Mouse (Mus musculus) liver, embryonic 13.5 days (tissue): ENCODE results near the gene Ces1e. TPM values are rescaled to one million over a fixed set of nuclear protein-coding genes. Genes with fewer than 3 reads are reported as not detected.

Experiments used
- ATAC-seq: fragments of 200-750 bp; cut with Nextera tagmentation; 2 replicates; pipeline ENCODE4 v1.8.0; 2017; ENCODE audit warnings: low read depth, mild to moderate bottlenecking, moderate number of reproducible peaks, moderate library complexity
- DNase-seq: peaks from one replicate; pipeline ENCODE4 v3.0.0; 2022
- H3K27ac ChIP-seq: fragments of 300-500 bp; sonication (generic); 2 replicates; pipeline ENCODE4 v1.5.1; 2015; ENCODE audit warnings: moderate library complexity, mild to moderate bottlenecking, inconsistent platforms
- H3K27me3 ChIP-seq: fragments of 300-500 bp; sonication (generic); 2 replicates; pipeline ENCODE4 v1.6.1; 2015; ENCODE audit warnings: mild to moderate bottlenecking, inconsistent platforms
- H3K36me3 ChIP-seq: fragments of 300-500 bp; sonication (generic); 2 replicates; pipeline ENCODE4 v1.6.1; 2015; ENCODE audit warnings: mild to moderate bottlenecking, inconsistent platforms
- H3K4me1 ChIP-seq: fragments of 300-500 bp; sonication (generic); replicated peaks from 2 replicates; pipeline ENCODE4 v1.6.1; 2015; ENCODE audit warnings: inconsistent platforms
- H3K4me2 ChIP-seq: fragments of 300-500 bp; sonication (generic); 2 replicates; pipeline ENCODE4 v1.6.1; 2015; ENCODE audit warnings: inconsistent platforms, mild to moderate bottlenecking, moderate library complexity
- H3K4me3 ChIP-seq: fragments of 300-500 bp; sonication (generic); replicated peaks from 2 replicates; pipeline ENCODE4 v1.5.1; 2015; ENCODE audit warnings: mild to moderate bottlenecking, inconsistent platforms
- H3K9ac ChIP-seq: fragments of 300-500 bp; sonication (generic); 2 replicates; pipeline ENCODE4 v1.6.1; 2015; ENCODE audit warnings: mild to moderate bottlenecking, inconsistent platforms
- H3K9me3 ChIP-seq: fragments of 300-500 bp; sonication (generic); replicated peaks from 2 replicates; pipeline ENCODE4 v1.6.1; 2016; ENCODE audit warnings: inconsistent platforms
- whole genome bisulfite sequencing: fragments of 180-500 bp; shearing (Covaris S2); methylation state at CpG from one replicate; pipeline ENCODE4 v1.1.7; 2015; ENCODE audit not compliant: insufficient replicate concordance; 5-methylcytosine and 5-hydroxymethylcytosine counted together
- polyA plus RNA-seq: library from polyadenylated mRNA; unstranded; fragments of >200 nt; fragmentation: Nextera tagmentation; extraction: Ambion mirVana; gene quantifications from 2 replicates; pipeline ENCODE4 v1.2.1, GENCODE M21; 2015

Ces1e gene
- polyA plus RNA-seq: 0.57 and 0.69 TPM in 2 replicates

- Histone ChIP-seq H3K9me3 (0 out of 2 replicates have a peak, but pooled peaks cover 2% of the 10 kb centered on the region), H3K27ac (no peak within 1 kb of the TSS), H3K4me3 (no peak within 1 kb of the TSS), H3K9ac (no peak within 1 kb of the TSS), H3K36me3 (no peaks in the 10 kb centered on the region), H3K27me3 (0 out of 2 replicates have a peak, but pooled peaks cover 3% of the 10 kb centered on the region), H3K4me2 (no peak within 1 kb of the TSS), H3K4me1 (no peaks in the 10 kb centered on the region)
- ATAC-seq (no peak), DNase-seq (no peak)
Measured at GRCm38 (mm10) chr8:93229446-93229845, at the start of gene Ces1e. TSS of gene Ces1e (minus strand) at chr8:93229619.

- Histone ChIP-seq H3K4me2 (no peak overlapping the region), H3K9ac (no peak overlapping the region), H3K36me3 (no peaks in the 10 kb centered on the region), H3K9me3 (no peaks in the 10 kb centered on the region; the same call in 1 of the 2 replicates), H3K27me3 (no peaks in the 10 kb centered on the region), H3K4me1 (no peaks in the 10 kb centered on the region), H3K27ac (no peak overlapping the region), H3K4me3 (no peak overlapping the region)
- WGBS: 49% methylated on average over 4 of the region's 4 CpGs
- ATAC-seq (no peak), DNase-seq (no peak)
Measured at GRCm38 (mm10) chr8:93278176-93278805, 48.9 kb upstream of the Ces1e start.

- no peaks in the 10 kb centered on the region for H3K36me3 ChIP-seq
- ATAC-seq (no peak), DNase-seq (no peak)
- no peaks in the 10 kb centered on the region for H3K27me3 ChIP-seq
- H3K9ac ChIP-seq: no peak overlapping the region
- H3K27ac ChIP-seq: no peak overlapping the region
- H3K4me2 ChIP-seq: no peak overlapping the region
- no peaks in the 10 kb centered on the region for H3K4me1 ChIP-seq
- no peak overlapping the region for H3K4me3 ChIP-seq
- 63% methylated on average over 4 of the region's 4 CpGs for WGBS
- no peaks in the 10 kb centered on the region; the same call in 1 of the 2 replicates for H3K9me3 ChIP-seq
Measured at GRCm38 (mm10) chr8:93274609-93275008, 45.2 kb upstream of the Ces1e start.

- no peaks in the 10 kb centered on the region; the same call in 1 of the 2 replicates for H3K9me3 ChIP-seq
- no peak overlapping the region for H3K27ac ChIP-seq
- H3K36me3 ChIP-seq: no peaks in the 10 kb centered on the region
- H3K27me3 ChIP-seq: no peaks in the 10 kb centered on the region
- 67% methylated on average over 3 of the region's 3 CpGs for WGBS
- no peak overlapping the region for H3K4me2 ChIP-seq
- no peak overlapping the region for H3K4me3 ChIP-seq
- ATAC-seq: no peak
- H3K9ac ChIP-seq: no peak overlapping the region
- no peaks in the 10 kb centered on the region for H3K4me1 ChIP-seq
- DNase-seq: no peak
Measured at GRCm38 (mm10) chr8:93273321-93273720, 43.9 kb upstream of the Ces1e start.

- Histone ChIP-seq H3K27me3 (no peaks in the 10 kb centered on the region), H3K4me3 (no peak overlapping the region), H3K9ac (no peak overlapping the region), H3K36me3 (no peaks in the 10 kb centered on the region), H3K27ac (no peak overlapping the region), H3K4me2 (no peak overlapping the region), H3K4me1 (no peaks in the 10 kb centered on the region), H3K9me3 (no peaks in the 10 kb centered on the region; the same call in 1 of the 2 replicates)
- no peak for ATAC-seq
- WGBS: 65% methylated on average over 4 of the region's 4 CpGs
- DNase-seq: no peak
Measured at GRCm38 (mm10) chr8:93272686-93273085, 43.3 kb upstream of the Ces1e start.

GRCm38 (mm10) chr8:93261436-93261835 lies 32.0 kb upstream of the Ces1e start:
- H3K27ac ChIP-seq: no peak overlapping the region
- H3K4me2 ChIP-seq: no peak overlapping the region
- 32% methylated on average over 2 of the region's 2 CpGs for WGBS
- DNase-seq: no peak
- no peak overlapping the region for H3K9ac ChIP-seq
- H3K4me3 ChIP-seq: no peak overlapping the region
- H3K36me3 ChIP-seq: no peaks in the 10 kb centered on the region
- H3K27me3 ChIP-seq: no peaks in the 10 kb centered on the region
- ATAC-seq: no peak
- H3K4me1 ChIP-seq: no peaks in the 10 kb centered on the region
- H3K9me3 ChIP-seq: no peaks in the 10 kb centered on the region

GRCm38 (mm10) chr8:93252400-93252925 lies 23.0 kb upstream of the Ces1e start:
- Histone ChIP-seq H3K27me3 (no peaks in the 10 kb centered on the region), H3K4me1 (no peaks in the 10 kb centered on the region), H3K9me3 (no peaks in the 10 kb centered on the region), H3K4me3 (no peak overlapping the region), H3K27ac (no peak overlapping the region), H3K4me2 (no peak overlapping the region), H3K36me3 (no peaks in the 10 kb centered on the region), H3K9ac (no peak overlapping the region)
- DNase-seq (no peak), ATAC-seq (peak; percentile 60)
- 61% methylated on average over 1 of the region's 1 CpGs for WGBS

GRCm38 (mm10) chr8:93246057-93246456 lies 16.6 kb upstream of the Ces1e start:
- DNase-seq: no peak
- ATAC-seq: no peak
- Histone ChIP-seq H3K9ac (no peak overlapping the region), H3K27ac (no peak overlapping the region), H3K4me3 (no peak overlapping the region), H3K4me2 (no peak overlapping the region), H3K4me1 (no peaks in the 10 kb centered on the region), H3K36me3 (no peaks in the 10 kb centered on the region), H3K27me3 (0 out of 2 replicates have a peak, but pooled peaks cover 3% of the 10 kb centered on the region), H3K9me3 (no peaks in the 10 kb centered on the region)
- 46% methylated on average over 2 of the region's 2 CpGs for WGBS

- DNase-seq (no peak), ATAC-seq (no peak)
- no peaks in the 10 kb centered on the region for H3K4me1 ChIP-seq
- H3K27me3 ChIP-seq: 0 out of 2 replicates have a peak, but pooled peaks cover 3% of the 10 kb centered on the region
- no peaks in the 10 kb centered on the region for H3K36me3 ChIP-seq
- H3K27ac ChIP-seq: no peak overlapping the region
- no peak overlapping the region for H3K4me3 ChIP-seq
- H3K9ac ChIP-seq: no peak overlapping the region
- no peaks in the 10 kb centered on the region for H3K9me3 ChIP-seq
- no peak overlapping the region for H3K4me2 ChIP-seq
Measured at GRCm38 (mm10) chr8:93239884-93240283, 10.5 kb upstream of the Ces1e start.

GRCm38 (mm10) chr8:93235681-93236080 lies 6.3 kb upstream of the Ces1e start:
- WGBS: 48% methylated on average over 1 of the region's 1 CpGs
- H3K4me3 ChIP-seq: no peak overlapping the region
- no peak for DNase-seq

GRCm38 (mm10) chr8:93234706-93235105 lies 5.3 kb upstream of the Ces1e start:
- Histone ChIP-seq H3K27me3 (no peaks in the 10 kb centered on the region), H3K4me2 (no peak overlapping the region), H3K4me3 (no peak overlapping the region), H3K4me1 (no peaks in the 10 kb centered on the region), H3K36me3 (no peaks in the 10 kb centered on the region), H3K9me3 (no peaks in the 10 kb centered on the region), H3K9ac (no peak overlapping the region), H3K27ac (no peak overlapping the region)
- ATAC-seq (no peak), DNase-seq (no peak)
- 48% methylated on average over 1 of the region's 1 CpGs for WGBS

More at GRCm38 (mm10) chr8:93235681-93236080, 6.3 kb upstream of the Ces1e start:
- Histone ChIP-seq H3K4me2 (no peak overlapping the region), H3K9ac (no peak overlapping the region), H3K4me1 (no peaks in the 10 kb centered on the region), H3K27ac (no peak overlapping the region), H3K9me3 (no peaks in the 10 kb centered on the region), H3K27me3 (no peaks in the 10 kb centered on the region), H3K36me3 (no peaks in the 10 kb centered on the region)
- ATAC-seq: no peak

GRCm38 (mm10) chr8:93234068-93234467 lies 4.6 kb upstream of the Ces1e start:
- Histone ChIP-seq H3K9me3 (no peaks in the 10 kb centered on the region), H3K27me3 (no peaks in the 10 kb centered on the region), H3K4me3 (no peak overlapping the region), H3K4me2 (no peak overlapping the region), H3K36me3 (no peaks in the 10 kb centered on the region), H3K9ac (no peak overlapping the region), H3K27ac (no peak overlapping the region), H3K4me1 (no peaks in the 10 kb centered on the region)
- DNase-seq (no peak), ATAC-seq (peak; percentile 73)
- 55% methylated on average over 6 of the region's 6 CpGs for WGBS
